Mouse (Mus musculus): ENCODE data around the gene Cbx6. TPM values are rescaled to one million over a fixed set of nuclear protein-coding genes. Genes with fewer than 3 reads are reported as not detected.

The Cbx6 gene
- polyA plus RNA-seq, 1 experiment: 26.1 TPM

DNA sequence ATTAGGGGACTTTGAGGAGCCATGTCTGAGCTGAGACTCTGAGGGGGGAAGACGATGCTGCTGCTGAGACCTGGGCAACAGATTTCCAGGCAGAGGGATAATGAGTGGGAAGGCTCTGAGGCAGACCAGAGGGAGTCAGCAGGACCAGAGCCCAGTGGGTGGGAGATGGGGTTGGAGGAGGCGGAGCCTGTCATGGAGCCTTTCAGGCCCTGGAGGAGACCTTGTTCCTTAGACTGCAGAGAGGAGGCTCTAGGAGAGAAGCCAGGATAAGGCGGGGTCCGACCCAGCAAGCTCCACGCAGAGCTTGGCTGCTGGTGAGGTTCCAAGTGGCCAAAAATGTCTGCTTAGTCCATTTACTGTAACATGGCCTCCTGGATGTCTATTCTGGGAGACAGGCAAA, 12.6 kb upstream of the Cbx6 start:
- no peak for TF ChIP-seq E2F4 (IDR thresholded peaks at IDR 0.05; ENCODE audit: insufficient read depth)
- TF ChIP-seq CEBPB (IDR thresholded peaks at IDR 0.05; ENCODE audit: insufficient read depth, poor library complexity, severe bottlenecking): no peak
- TF ChIP-seq TCF3 (IDR thresholded peaks at IDR 0.05; ENCODE audit: insufficient read length, low read depth): no peak
- no peak for TF ChIP-seq POLR2AphosphoS2 (IDR thresholded peaks at IDR 0.05; ENCODE audit: insufficient read length, low read depth)
- no peak for TF ChIP-seq TCF12 (IDR thresholded peaks at IDR 0.05; ENCODE audit: insufficient read depth, poor library complexity, severe bottlenecking)
- no peak for TF ChIP-seq POLR2A (IDR thresholded peaks at IDR 0.05; ENCODE audit: insufficient read length, low read depth)
- TF ChIP-seq SRF (IDR thresholded peaks at IDR 0.05; ENCODE audit: control insufficient read depth, insufficient read length, low read depth): no peak
- H3ac ChIP-seq (ENCODE audit: control insufficient read depth, insufficient read length): no peak overlapping the region
- H3K36me3 ChIP-seq (ENCODE audit: control insufficient read depth, insufficient read depth): no peaks in the 10 kb centered on the region
- no peak overlapping the region for H3K4me2 ChIP-seq (ENCODE audit: low read depth)
- no peak overlapping the region for H3K4me3 ChIP-seq
- no peaks in the 10 kb centered on the region for H3K79me2 ChIP-seq (ENCODE audit: control insufficient read depth, insufficient read depth)
- no peaks in the 10 kb centered on the region for H3K27me3 ChIP-seq (ENCODE audit: control insufficient read depth, insufficient read depth, insufficient read length)

GRCm38 (mm10) chr15:79845986-79846385, 11.5 kb upstream of the Cbx6 start:
- no peak for TF ChIP-seq USF1 (IDR thresholded peaks at IDR 0.05; ENCODE audit: low read depth)
- no peak for TF ChIP-seq TCF3 (IDR thresholded peaks at IDR 0.05; ENCODE audit: insufficient read length, low read depth)
- no peak for TF ChIP-seq MAX (IDR thresholded peaks at IDR 0.05; ENCODE audit: low read depth)
- no peak for TF ChIP-seq POLR2AphosphoS2 (IDR thresholded peaks at IDR 0.05; ENCODE audit: insufficient read length, low read depth)
- no peak for TF ChIP-seq POLR2A (IDR thresholded peaks at IDR 0.05; ENCODE audit: insufficient read length, low read depth)
- no peak for TF ChIP-seq REST (IDR thresholded peaks at IDR 0.05; ENCODE audit: insufficient read depth, insufficient read length)
- TF ChIP-seq SRF (IDR thresholded peaks at IDR 0.05; ENCODE audit: control insufficient read depth, insufficient read length, low read depth): no peak
- TF ChIP-seq E2F4 (IDR thresholded peaks at IDR 0.05; ENCODE audit: insufficient read depth): no peak
- TF ChIP-seq MYOG (IDR thresholded peaks at IDR 0.05; ENCODE audit: control insufficient read depth in 1 of 3, insufficient read depth in 1 of 3, insufficient read length in 2 of 3, low read depth in 2 of 3): no peak
- Histone ChIP-seq H3K4me2 (ENCODE audit: low read depth) (no peak overlapping the region), H3K36me3 (ENCODE audit: control insufficient read depth, insufficient read depth) (no peaks in the 10 kb centered on the region), H3K27me3 (ENCODE audit: control insufficient read depth, insufficient read depth, insufficient read length) (no peaks in the 10 kb centered on the region), H3K4me3 (no peak overlapping the region), H3ac (ENCODE audit: control insufficient read depth, insufficient read length) (no peak overlapping the region), H3K79me2 (ENCODE audit: control insufficient read depth, insufficient read depth) (no peaks in the 10 kb centered on the region)

- TF ChIP-seq TCF3 (IDR thresholded peaks at IDR 0.05; ENCODE audit: insufficient read length, low read depth): no peak
- H3K36me3 ChIP-seq (ENCODE audit: control insufficient read depth, insufficient read depth): no peaks in the 10 kb centered on the region
- peak overlapping the region; percentile 87 for H3K4me2 ChIP-seq (ENCODE audit: low read depth)
Measured at GRCm38 (mm10) chr15:79842985-79843384, 8.5 kb upstream of the Cbx6 start.

DNA sequence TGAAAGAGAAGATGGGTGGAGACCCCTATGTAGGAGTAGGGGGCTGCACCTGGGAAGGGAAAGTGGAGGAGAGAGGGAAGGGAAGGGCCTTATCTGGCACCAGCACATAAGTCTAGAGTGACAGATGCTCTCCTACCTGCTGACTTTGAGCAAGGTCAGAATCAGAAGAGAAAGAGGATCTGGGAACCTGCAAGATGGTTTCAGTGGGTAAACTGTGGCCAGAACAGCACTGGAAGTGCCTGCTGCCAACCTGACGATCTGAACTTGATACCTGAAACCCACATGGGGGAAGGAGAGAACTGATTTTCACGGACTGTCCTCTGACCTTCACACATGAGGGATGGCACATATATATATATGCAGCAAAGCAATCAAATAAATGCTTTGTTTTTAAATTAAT, 5.8 kb upstream of the Cbx6 start:
- TF ChIP-seq TCF12 (IDR thresholded peaks at IDR 0.05; ENCODE audit: insufficient read depth, poor library complexity, severe bottlenecking): no peak
- no peak for TF ChIP-seq E2F4 (IDR thresholded peaks at IDR 0.05; ENCODE audit: insufficient read depth)
- no peak for TF ChIP-seq POLR2AphosphoS2 (IDR thresholded peaks at IDR 0.05; ENCODE audit: insufficient read length, low read depth)
- no peak for TF ChIP-seq MYOD1 (IDR thresholded peaks at IDR 0.05; ENCODE audit: control insufficient read depth in 1 of 3, insufficient read length in 2 of 3, low read depth in 2 of 3)
- no peak for TF ChIP-seq MAX (IDR thresholded peaks at IDR 0.05; ENCODE audit: low read depth)
- TF ChIP-seq USF1 (IDR thresholded peaks at IDR 0.05; ENCODE audit: low read depth): no peak
- Histone ChIP-seq H3ac (ENCODE audit: control insufficient read depth, insufficient read length) (no peak overlapping the region), H3K4me3 (no peak overlapping the region), H3K4me2 (ENCODE audit: low read depth) (no peak overlapping the region), H3K27me3 (ENCODE audit: control insufficient read depth, insufficient read depth, insufficient read length) (peaks cover 4% of the 10 kb centered on the region), H3K36me3 (ENCODE audit: control insufficient read depth, insufficient read depth) (no peaks in the 10 kb centered on the region), H3K79me2 (ENCODE audit: control insufficient read depth, insufficient read depth) (no peaks in the 10 kb centered on the region)

More at GRCm38 (mm10) chr15:79842985-79843384, 8.5 kb upstream of the Cbx6 start:
- no peak overlapping the region for H3ac ChIP-seq (ENCODE audit: control insufficient read depth, insufficient read length)
- H3K4me3 ChIP-seq: peak overlapping the region; percentile 23
- H3K27me3 ChIP-seq (ENCODE audit: control insufficient read depth, insufficient read depth, insufficient read length): peaks cover 4% of the 10 kb centered on the region
- no peaks in the 10 kb centered on the region for H3K79me2 ChIP-seq (ENCODE audit: control insufficient read depth, insufficient read depth)

GRCm38 (mm10) chr15:79834881-79835260, 383 bp upstream of the Cbx6 start:
- Histone ChIP-seq H3K36me3 (ENCODE audit: control insufficient read depth, insufficient read depth) (no peaks in the 10 kb centered on the region), H3K79me2 (ENCODE audit: control insufficient read depth, insufficient read depth) (peaks cover 15% of the 10 kb centered on the region), H3ac (ENCODE audit: control insufficient read depth, insufficient read length) (no peak overlapping the region), H3K4me2 (ENCODE audit: low read depth) (peak overlapping the region; percentile 83), H3K4me3 (peak overlapping the region; percentile 74), H3K27me3 (ENCODE audit: control insufficient read depth, insufficient read depth, insufficient read length) (no peaks in the 10 kb centered on the region)
- TF ChIP-seq SRF (IDR thresholded peaks at IDR 0.05; ENCODE audit: control insufficient read depth, insufficient read length, low read depth) (no peak), REST (IDR thresholded peaks at IDR 0.05; ENCODE audit: insufficient read depth, insufficient read length) (no peak), POLR2A (IDR thresholded peaks at IDR 0.05; ENCODE audit: insufficient read length, low read depth) (no peak), E2F4 (IDR thresholded peaks at IDR 0.05; ENCODE audit: insufficient read depth) (no peak)
